ENCODE assay signal across 7 mouse cellular contexts in genomic region chr11:98965416-98966077, GRCm38 (mm10). TPM values are rescaled to one million over a fixed set of nuclear protein-coding genes. Genes with fewer than 3 reads are reported as not detected.
DNase-seq lines count a peak whose midpoint lies in the region; ATAC-seq and TF ChIP-seq lines count a peak whose summit lies in the region.

No protein-coding gene starts in this region.

- H3K9ac ChIP-seq in lung, embryonic 15.5 days: peak overlapping the region; percentile 81; the same call in 1 of the 2 replicates
- H3K9ac ChIP-seq in forebrain, embryonic 11.5 days (ENCODE audit: low read length): peak overlapping the region; percentile 41; the same call in 1 of the 2 replicates
- peak overlapping the region; percentile 18; the same call in 1 of the 2 replicates for H3K9ac ChIP-seq in intestine, postnatal 0 days (ENCODE audit: low read depth, low read length)

- WGBS in lung, embryonic 15.5 days: 13% methylated on average over 11 of the region's 11 CpGs
- 4% methylated on average over 11 of the region's 11 CpGs for WGBS in forebrain, embryonic 11.5 days
- WGBS in intestine, postnatal 0 days: 22% methylated on average over 9 of the region's 11 CpGs

- TF ChIP-seq CTCF in intestine, postnatal 0 days (IDR thresholded peaks at IDR 0.05; ENCODE audit: low read depth): no peak

- DNase-seq in lung, postnatal 25 days (ENCODE audit: low spot score): no peak
- peak; percentile 57 for DNase-seq in forebrain, embryonic 11.5 days (ENCODE audit: low spot score)
- DNase-seq in retina, postnatal 1 day: peak; percentile 77
- DNase-seq in right cerebral cortex, postnatal 14 days: no peak
- no peak for DNase-seq in layer of hippocampus, adult 9-10 months (ENCODE audit: low spot score)

- H3K4me2 ChIP-seq in lung, embryonic 15.5 days: peak overlapping the region; percentile 100
- H3K4me2 ChIP-seq in forebrain, embryonic 11.5 days (ENCODE audit: low read depth, low read length, severe bottlenecking): peak overlapping the region; percentile 100; the same call in 1 of the 2 replicates
- H3K4me2 ChIP-seq in intestine, postnatal 0 days (replicated peaks; ENCODE audit: low read depth): peak overlapping the region; percentile 98

- no peaks in the 10 kb centered on the region for H3K27me3 ChIP-seq in lung, embryonic 15.5 days
- H3K27me3 ChIP-seq in forebrain, embryonic 11.5 days (ENCODE audit: control insufficient read depth, insufficient read depth, low read length): peaks cover 19% of the 10 kb centered on the region
- no peaks in the 10 kb centered on the region for H3K27me3 ChIP-seq in intestine, postnatal 0 days (replicated peaks; ENCODE audit: control insufficient read depth, insufficient read depth, low read length)

- 0 out of 2 replicates have a peak overlapping the region, but pooled peaks have one; percentile 77 for H3K4me3 ChIP-seq in lung, embryonic 15.5 days
- no peak overlapping the region for H3K4me3 ChIP-seq in forebrain, embryonic 11.5 days (ENCODE audit: low read depth, low read length)
- H3K4me3 ChIP-seq in intestine, postnatal 0 days (ENCODE audit: low read depth, low read length): peak overlapping the region; percentile 81

- H3K27ac ChIP-seq in lung, embryonic 15.5 days: peak overlapping the region; percentile 92
- peak overlapping the region; percentile 21; the same call in 1 of the 2 replicates for H3K27ac ChIP-seq in forebrain, embryonic 11.5 days (ENCODE audit: low read depth, low read length)
- peak overlapping the region; percentile 81 for H3K27ac ChIP-seq in intestine, postnatal 0 days (ENCODE audit: low read depth, low read length)

- no peak for ATAC-seq in lung, embryonic 15.5 days (ENCODE audit: borderline replicate concordance, extremely low read depth, low FRiP score, low TSS enrichment)
- ATAC-seq in forebrain, embryonic 11.5 days (replicated peaks; ENCODE audit: low FRiP score): no peak
- no peak for ATAC-seq in intestine, postnatal 0 days

- peaks cover 98% of the 10 kb centered on the region for H3K4me1 ChIP-seq in lung, embryonic 15.5 days
- peaks cover 91% of the 10 kb centered on the region for H3K4me1 ChIP-seq in forebrain, embryonic 11.5 days (replicated peaks; ENCODE audit: control insufficient read depth, insufficient read depth, low read length)
- H3K4me1 ChIP-seq in intestine, postnatal 0 days (replicated peaks; ENCODE audit: control insufficient read depth, insufficient read depth, low read length): peaks cover 28% of the 10 kb centered on the region

- H3K9me3 ChIP-seq in lung, embryonic 15.5 days: no peaks in the 10 kb centered on the region
- H3K9me3 ChIP-seq in forebrain, embryonic 11.5 days (ENCODE audit: control insufficient read depth, low read length): no peaks in the 10 kb centered on the region
- no peaks in the 10 kb centered on the region for H3K9me3 ChIP-seq in intestine, postnatal 0 days (ENCODE audit: control insufficient read depth)

- peaks cover 30% of the 10 kb centered on the region for H3K36me3 ChIP-seq in lung, embryonic 15.5 days
- no peaks in the 10 kb centered on the region; the same call in 1 of the 2 replicates for H3K36me3 ChIP-seq in forebrain, embryonic 11.5 days (ENCODE audit: control insufficient read depth, insufficient read depth, low read length)
- H3K36me3 ChIP-seq in intestine, postnatal 0 days (ENCODE audit: control insufficient read depth, insufficient read depth): peaks cover 41% of the 10 kb centered on the region

RNA-seq across cellular contexts. Expression of gene Gjd3, which starts 17.3 kb away (rescaled TPM):
- polyA plus RNA-seq in lung, embryonic 15.5 days (2015; fragmentation: Nextera tagmentation; extraction: Ambion mirVana): 0.20 and 0.61 TPM in 2 replicates
- 0.23 TPM in 1 of 2 replicates, not detected in the other for polyA plus RNA-seq in forebrain, embryonic 11.5 days (2014; fragmentation: Nextera tagmentation; extraction: Ambion mirVana)
- 0.61 and 0.80 TPM in 2 replicates for polyA plus RNA-seq in intestine, postnatal 0 days (2015; fragmentation: Nextera tagmentation; extraction: Ambion mirVana)

RNA-seq across cellular contexts. Expression of gene Rara, which starts 37.9 kb away (rescaled TPM):
- polyA plus RNA-seq in lung, embryonic 15.5 days (2015; fragmentation: Nextera tagmentation; extraction: Ambion mirVana): 36.5 and 38.4 TPM in 2 replicates
- polyA plus RNA-seq in forebrain, embryonic 11.5 days (2014; fragmentation: Nextera tagmentation; extraction: Ambion mirVana): 23.3 and 25.2 TPM in 2 replicates
- polyA plus RNA-seq in intestine, postnatal 0 days (2015; fragmentation: Nextera tagmentation; extraction: Ambion mirVana): 22.2 and 22.4 TPM in 2 replicates

RNA-seq across cellular contexts. Expression of gene Cdc6, which starts 57.9 kb away (rescaled TPM):
- 41.3 and 42.5 TPM in 2 replicates for polyA plus RNA-seq in lung, embryonic 15.5 days (2015; fragmentation: Nextera tagmentation; extraction: Ambion mirVana)
- polyA plus RNA-seq in forebrain, embryonic 11.5 days (2014; fragmentation: Nextera tagmentation; extraction: Ambion mirVana): 52.8 and 54.7 TPM in 2 replicates
- polyA plus RNA-seq in intestine, postnatal 0 days (2015; fragmentation: Nextera tagmentation; extraction: Ambion mirVana): 4.0 and 4.5 TPM in 2 replicates

RNA-seq across cellular contexts. Expression of gene Top2a, which starts 58.4 kb away (rescaled TPM):
- polyA plus RNA-seq in lung, embryonic 15.5 days (2015; fragmentation: Nextera tagmentation; extraction: Ambion mirVana): 276 and 280 TPM in 2 replicates
- 446 and 476 TPM in 2 replicates for polyA plus RNA-seq in forebrain, embryonic 11.5 days (2014; fragmentation: Nextera tagmentation; extraction: Ambion mirVana)
- polyA plus RNA-seq in intestine, postnatal 0 days (2015; fragmentation: Nextera tagmentation; extraction: Ambion mirVana): 40.9 and 41.8 TPM in 2 replicates

Comparison
In these comparisons a context has a peak if more than half of its experiments do, and no peak if none do; other contexts are left out.
1. H3K27ac ChIP-seq: peak in every context shown above with its lines; median percentile 92 in lung, embryonic 15.5 days; 81 in intestine, postnatal 0 days; 21 in forebrain, embryonic 11.5 days.
2. H3K9ac ChIP-seq: peak in every context shown above with its lines; median percentile 81 in lung, embryonic 15.5 days; 41 in forebrain, embryonic 11.5 days; 18 in intestine, postnatal 0 days.
3. DNase-seq: peak in forebrain, embryonic 11.5 days (single experiment) and retina, postnatal 1 day (single experiment); none in lung, postnatal 25 days (single experiment), right cerebral cortex, postnatal 14 days (single experiment) and layer of hippocampus, adult 9-10 months (single experiment).
4. Peak in every context shown above with its lines, with median percentiles within 50 percentile points of each other: H3K4me2 ChIP-seq.